Mouse (Mus musculus) frontal cortex, postnatal 10 days (tissue): ENCODE results near the gene Gm20388.

Experiments used
- DNase-seq, 2 experiments: peaks; one replicate each; pipeline ENCODE4 v3.0.0; 2022; ENCODE audit warnings: low spot score in 2 of 2, mixed read lengths in 1 of 2

The Gm20388 gene

DNA sequence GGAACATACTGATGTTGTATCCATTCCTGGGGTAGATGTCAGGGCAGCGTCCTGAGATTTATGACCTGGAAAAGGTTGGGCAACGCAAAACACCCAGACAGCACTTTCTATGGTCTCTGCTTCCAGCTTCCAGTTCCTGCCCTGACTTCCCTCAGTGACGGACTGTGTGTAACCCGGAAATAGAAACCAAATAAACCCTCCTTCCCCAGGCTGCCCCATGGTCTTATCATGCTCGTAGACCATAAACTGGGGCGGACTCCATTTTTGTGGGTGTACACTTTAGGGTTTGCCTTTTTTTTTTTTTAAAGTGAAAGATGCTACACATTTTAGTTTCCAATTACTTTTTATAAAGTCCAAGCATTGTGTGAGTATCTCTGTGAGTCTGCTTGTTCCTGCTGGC lies 3754.9 kb downstream of the Gm20388 start:
- no peak for DNase-seq

DNA sequence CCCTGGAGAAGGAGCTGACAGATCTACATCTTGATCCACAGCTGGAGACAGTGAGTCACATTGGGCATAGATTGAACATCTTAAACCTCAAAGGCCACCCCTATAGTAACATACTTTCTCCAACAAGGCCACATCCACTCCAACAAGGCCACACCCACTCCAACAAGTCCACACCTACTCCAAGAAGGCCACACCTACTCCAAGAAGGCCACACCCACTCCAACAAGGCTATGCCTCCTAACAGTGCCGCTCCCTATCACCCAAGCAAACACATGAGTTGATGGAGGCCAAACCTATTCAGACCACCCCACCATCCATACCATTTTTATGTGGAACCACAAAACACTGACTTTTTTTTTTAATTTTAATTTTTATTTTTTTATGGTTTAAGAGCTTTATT lies 3756.2 kb downstream of the Gm20388 start:
- no peak for DNase-seq

DNA sequence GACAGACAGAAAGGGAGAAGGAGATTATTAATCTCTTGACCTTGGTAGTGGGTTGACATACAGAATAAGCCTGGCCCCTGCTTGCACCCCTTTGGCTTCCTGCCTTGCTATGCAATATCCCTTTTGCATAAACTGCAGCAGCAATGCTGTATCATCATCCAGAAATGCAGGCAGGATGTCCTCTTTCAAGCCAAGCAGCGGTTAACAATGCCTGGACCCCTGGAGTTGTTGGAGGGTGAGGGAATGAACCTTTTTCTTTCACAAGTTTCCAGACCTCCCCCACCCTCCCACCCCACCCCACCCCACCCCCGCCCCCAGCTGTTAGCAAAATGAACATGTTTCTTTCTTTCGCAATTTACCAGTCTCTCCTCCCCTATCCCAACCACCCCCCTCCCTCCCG lies 3758.0 kb downstream of the Gm20388 start:
- DNase-seq, result no peak

DNA sequence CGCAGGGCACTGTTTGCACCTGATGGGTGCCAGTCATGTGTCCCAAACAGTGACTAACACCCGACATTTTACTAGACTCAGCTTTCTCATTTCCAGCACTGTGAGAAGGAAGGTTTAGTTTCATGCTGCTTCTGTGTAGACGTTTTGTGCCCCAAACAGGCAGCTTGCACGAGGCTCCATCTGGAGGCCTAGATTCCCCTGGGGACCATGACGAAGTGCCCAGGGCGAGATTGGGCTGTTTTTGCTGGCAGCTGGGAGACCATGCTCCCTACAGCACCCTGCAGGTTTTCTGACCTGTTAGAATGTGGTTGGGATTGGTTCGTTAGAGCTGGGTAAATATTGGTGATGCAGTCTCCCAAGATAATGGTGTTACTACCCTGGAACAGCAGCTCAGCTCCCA lies 3760.1 kb downstream of the Gm20388 start:
- no peak for DNase-seq

DNA sequence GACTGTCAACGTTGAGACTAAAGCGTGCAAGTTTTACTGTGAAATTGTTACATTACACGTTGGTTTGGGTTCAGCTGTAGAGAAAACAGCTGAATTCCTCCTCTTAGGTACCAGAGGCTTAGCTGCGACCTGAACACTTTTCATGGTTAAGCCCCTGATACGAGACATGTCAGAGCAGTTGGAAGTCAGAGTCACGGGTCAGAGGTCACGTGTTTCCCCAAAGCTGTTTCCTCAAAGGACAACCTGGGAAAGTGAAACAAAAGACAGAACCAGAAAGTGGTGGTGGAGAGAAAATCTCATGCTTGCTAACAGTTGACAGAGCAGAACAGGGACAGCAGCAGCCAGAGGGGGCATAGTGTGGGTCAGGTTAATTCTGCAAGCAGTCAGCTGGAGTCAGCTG lies 3760.8 kb downstream of the Gm20388 start:
- DNase-seq, result no peak

DNA sequence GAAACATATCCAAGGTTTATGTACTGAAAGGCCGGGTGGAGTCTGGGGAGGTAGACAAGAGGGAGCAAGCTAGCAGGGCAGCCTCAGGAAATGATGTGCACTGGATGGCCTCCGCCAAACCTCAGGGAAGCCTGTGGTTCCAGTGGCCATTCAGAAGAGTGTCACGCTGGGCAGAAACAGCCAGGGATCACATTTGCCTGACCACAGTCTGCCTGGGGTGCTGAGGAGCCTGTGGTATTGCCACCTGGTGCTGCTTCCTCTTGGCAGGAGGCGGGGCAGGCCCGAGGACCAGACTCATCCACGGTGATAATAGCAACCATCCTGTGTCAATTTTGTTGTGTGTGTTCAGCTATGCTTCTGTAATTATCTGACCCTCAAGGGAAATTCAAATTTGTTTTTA lies 3762.0 kb downstream of the Gm20388 start:
- DNase-seq, result no peak

DNA sequence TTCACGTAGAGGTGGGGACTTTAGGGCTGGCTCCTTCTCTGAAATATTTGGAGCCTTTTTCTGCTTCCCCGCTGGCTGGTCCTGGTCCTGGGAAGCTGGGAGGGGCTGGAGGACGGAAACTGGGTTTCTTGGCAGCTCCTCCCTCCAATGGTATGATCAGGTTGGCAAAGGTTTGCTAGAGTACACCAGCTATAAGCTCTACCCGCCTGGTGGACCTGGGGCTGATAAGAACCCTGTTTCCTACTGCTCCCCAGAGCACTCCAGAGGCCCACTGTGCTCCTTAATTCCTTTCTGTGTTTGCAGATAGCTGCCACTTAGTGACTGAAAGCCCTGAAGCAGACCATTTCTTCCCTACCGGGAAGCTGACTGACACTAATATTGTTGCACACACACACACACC lies 3765.0 kb downstream of the Gm20388 start:
- no peak for DNase-seq

DNA sequence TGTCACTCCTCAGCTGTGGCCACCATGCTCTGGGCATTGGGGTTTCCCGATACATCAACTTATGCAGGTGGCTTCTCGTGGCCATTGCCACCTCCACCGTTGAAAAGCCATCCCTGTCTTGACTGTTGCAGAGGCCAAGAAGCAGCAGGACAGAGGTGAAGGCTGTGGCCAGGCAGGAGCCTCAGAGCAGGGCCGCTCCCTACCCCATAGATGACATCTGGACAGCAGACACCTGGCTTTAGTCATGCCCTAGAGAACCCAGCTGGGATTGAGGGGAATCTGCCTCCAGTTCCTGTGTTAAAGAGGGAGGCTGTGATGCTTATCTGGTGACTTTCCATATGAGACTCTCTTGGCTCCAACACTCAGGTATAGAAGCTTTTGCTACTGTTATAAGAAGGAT lies 3767.7 kb downstream of the Gm20388 start:
- no peak for DNase-seq

DNA sequence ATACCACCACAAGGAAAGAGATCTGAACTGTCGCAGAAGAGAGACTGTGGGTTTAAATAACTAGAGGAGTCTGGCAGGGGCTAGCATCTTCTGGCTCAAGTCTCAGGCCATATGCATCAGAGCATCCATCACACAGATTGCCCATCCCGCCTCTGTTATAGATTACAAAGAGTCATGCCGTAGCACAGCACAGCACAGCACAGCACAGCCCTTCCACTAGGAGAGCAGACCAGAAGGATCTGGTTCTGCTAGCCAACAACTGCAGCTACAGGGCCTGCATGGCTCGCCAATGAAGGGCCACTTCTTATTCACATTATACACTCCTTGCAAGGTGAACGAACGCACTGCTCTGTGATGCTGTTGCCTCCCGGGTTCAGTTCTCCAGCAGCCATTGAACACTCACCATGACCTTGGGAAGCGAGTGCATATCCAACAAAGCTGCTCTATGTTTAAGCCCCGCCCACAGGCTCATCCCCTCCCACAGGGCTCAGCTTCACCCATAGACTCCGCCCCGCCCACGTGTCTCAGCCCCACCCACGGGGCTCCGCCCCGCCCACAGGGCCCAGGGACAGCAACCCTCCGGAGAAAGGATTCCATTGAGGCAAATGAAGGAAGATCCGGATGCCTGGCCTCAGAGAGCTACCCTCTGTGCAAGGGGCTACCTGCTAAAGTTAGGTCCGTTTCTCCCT lies 3771.6 kb downstream of the Gm20388 start:
- DNase-seq, result no peak

DNA sequence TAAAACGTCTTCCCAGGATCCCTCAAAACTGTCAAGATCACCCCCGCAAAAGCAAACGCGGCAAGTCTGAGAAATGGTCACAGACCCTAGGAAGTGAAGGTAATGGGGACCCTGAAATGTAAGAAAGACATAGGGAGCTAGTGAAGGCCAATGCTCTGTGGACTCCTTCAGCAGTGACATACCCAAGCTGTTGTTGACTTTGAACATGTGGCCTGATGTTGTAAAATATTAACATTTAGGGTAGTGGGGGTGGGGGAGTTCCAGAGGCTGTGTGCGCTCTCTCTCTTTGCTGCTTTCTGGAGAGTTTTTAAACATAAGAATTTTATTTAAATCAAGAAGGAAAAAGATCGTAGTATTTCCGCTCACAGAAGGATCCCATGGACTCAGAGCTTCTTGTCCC lies 3772.7 kb downstream of the Gm20388 start:
- DNase-seq, result no peak

DNA sequence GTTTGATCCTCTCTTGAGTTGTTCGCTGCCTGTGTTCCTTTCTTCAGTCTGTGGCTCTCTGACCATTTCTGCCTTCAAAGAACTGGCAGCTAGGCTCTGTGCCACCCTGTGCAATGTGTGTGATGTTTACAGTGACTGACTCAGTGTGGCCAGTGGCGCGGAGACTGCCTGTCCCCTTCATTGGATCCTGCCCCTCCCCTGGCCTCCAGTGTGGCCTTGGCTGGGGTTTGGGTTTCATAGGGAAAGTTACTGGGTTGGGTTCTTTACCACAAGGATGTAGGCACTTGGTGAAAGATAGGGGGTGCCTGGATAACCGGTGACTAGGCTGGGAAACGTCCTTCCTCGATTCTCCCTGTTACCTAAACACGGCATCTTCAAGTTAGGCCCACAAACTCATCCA lies 3774.2 kb downstream of the Gm20388 start:
- DNase-seq, result no peak

DNA sequence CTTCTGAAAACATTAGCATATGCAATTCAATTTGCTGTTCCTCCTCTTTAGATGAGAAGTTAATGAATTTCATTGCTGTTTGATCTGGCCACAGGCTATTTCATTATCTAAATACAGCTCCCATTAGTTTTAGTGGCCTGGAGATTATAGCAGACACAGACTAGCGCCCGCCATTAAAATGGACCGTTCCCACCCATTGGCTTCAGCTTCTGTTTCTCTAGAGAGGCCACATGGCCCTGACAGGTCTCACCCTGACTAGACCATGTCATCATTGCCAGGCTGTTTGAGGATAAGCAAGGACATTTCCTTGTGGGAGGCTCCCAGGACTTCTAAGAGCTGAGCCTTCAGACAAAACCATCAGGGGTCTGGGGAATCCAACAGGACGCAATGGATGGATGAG lies 3774.8 kb downstream of the Gm20388 start:
- no peak for DNase-seq

DNA sequence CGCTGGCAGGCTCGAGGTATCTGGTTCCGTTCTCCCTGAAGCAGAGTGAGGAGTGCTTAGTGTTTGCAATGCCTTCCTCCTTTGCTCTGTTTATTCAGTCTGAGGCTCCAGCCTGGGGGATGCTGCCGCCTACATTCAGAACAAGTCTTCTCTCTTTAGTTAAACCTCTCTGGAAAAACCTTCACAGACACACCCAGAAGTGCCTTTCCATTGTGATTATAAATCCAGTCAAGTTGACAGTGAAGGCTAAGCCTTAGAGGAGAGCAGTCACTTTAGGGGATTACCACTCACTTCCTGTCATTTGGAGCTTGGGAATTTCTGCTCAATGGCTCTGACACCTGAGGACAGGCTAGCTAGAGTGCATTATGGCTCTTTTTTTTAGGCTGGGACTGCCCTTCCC lies 3777.2 kb downstream of the Gm20388 start:
- no peak for DNase-seq

DNA sequence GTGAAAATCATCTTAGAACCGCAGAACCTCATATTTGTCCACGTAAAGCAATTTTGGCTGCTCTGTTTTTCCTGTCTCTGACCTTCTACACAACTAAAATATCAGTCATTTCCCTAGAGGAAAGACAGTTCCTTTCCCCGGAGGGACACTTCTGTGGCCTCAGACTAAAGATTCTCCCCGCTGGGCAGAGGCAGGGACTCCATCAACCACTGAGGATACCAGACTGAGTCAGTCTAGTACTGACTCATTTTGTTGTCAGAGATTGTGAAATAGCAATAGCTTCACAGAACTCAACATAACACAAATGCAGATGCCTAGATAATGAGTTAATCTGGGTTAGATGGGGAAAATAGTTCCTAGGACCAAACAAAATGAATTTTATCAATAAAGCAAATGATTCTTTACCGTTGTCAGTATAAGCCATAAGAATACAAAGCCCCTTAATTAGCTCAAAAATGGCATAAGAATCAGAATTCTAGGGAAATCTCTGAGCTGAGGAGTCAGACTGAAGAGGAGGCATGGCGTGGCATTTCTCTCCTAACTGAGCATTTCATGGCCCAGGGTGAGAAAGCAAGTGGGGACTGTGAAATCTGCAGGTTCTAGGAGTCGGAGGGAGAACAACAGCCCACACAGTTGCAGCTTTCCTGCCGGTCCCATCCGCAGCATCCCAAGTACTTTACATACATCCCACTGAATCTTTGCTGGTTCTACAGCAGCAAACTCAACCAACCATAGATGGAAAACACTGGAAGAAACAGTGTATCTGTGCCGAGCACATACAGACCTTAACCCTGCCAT lies 3781.7 kb downstream of the Gm20388 start:
- no peak for DNase-seq

DNA sequence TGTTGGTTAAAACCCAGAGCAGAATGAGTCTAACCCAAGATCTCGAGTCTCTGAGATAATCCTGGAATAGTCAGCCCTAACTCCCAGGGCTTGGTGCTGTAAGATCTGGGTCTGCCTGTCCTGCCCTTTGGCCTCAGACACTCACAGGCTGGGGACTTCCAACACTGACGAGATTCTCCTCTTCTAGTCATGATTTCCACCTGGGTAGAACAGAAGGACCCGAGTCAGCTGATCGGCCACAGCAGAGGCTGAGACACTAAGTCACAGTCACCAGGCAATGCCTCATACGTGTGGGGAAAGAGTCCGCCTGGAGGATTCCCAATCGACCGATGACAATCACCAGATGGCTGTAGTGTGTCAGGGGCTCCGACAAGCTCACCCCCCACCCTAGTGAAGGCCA lies 3785.5 kb downstream of the Gm20388 start:
- no peak for DNase-seq

DNA sequence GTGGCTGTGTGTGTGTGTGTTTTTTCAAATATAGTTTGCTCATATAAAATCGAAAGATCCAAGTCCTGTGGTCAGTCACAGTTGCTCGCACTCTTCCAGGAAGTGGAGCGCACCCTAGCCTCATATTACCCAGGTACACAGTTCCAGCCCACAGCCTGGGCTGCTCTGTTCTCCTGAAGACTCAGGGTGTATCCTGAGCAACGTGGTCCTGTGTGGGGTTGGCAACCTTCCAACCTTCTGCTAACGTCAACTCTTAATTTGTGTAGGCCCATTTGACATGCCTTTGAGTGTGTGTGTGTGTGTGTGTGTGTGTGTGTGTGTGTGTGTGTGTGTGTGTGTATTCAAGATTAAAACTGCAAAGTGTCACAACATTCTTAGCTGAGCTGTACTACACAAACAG lies 3786.7 kb downstream of the Gm20388 start:
- no peak for DNase-seq

DNA sequence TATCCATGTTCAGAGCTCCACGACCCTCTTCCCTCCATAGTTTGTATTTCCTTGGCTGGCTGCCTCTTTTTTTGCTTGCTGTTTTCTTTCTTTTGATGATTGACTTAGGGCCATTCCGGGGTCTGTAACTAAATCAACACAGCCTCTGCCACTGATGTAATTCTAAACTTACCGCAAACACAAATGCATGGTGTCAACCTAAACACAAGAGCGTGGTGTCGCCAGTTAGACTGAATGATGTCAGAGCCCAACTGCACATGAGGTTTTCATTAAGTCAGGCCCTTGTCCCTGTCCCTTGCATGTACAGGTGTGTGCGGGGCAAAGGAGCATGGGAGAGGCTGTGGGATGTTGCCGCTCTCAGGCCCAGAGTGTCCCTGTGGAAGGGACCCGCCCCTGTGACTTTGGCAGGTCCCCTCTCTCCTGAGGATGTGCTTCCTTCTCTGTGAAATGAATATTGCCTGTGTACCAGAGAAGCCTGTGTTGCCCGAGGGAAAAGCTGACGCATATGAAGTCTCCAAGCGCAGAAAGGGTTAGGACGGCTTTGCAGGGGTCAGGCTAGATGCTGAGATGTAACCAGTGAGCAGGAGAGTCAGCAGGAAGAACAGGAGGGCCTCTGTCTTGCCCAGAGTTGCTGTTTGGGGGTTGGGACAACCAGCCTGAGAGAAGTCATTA lies 3789.9 kb downstream of the Gm20388 start:
- no peak for DNase-seq

DNA sequence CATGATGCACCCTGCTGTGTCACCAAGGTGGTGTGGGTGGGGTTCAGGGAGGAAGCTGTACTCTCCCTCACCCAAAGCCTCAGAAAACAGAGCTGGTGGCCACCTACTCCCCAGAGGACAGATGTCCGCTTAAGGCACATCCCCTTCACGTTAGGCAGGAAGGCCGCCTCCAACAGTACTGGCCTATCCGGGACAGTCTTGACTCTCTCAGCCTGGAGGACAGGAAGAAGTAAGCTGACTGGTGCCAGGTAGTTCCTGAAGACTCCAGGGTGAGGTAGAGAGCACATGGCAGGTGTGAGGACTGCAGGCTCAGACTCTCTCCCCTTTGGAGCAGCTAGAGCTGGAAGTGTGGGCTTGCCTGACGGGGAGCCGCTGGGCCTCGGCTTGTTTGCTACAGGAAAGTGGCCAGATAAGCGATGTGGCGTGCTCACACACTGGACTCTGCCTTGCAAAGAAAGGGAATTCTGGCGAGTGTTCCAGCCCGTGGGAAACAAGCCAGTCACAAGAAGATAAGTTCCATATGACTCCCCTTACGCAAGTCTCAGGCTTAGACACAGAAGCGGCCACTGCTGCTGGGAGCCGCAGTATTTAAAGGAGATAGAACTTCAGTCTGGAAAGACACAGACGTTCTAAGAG lies 3791.4 kb downstream of the Gm20388 start:
- no peak for DNase-seq

DNA sequence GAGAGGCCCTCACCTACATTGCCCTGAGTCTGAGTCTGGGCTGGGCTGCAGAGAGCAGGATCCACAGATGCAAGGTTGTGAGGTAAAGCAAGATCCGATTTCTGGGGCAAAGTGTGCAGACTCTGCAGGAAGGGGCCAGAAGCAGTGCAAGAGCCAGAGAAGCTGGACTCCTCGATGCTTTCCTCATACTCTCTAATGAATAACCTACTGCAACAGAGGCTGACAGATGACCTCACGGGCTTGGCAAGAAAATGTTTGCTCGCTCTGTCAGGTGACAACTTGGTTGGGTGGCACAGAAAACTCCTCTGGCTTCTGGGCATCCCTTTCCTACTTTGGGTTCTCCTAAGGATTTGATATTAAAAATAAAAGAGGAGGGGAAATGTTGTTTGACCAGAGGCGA lies 3794.7 kb downstream of the Gm20388 start:
- DNase-seq, result no peak

DNA sequence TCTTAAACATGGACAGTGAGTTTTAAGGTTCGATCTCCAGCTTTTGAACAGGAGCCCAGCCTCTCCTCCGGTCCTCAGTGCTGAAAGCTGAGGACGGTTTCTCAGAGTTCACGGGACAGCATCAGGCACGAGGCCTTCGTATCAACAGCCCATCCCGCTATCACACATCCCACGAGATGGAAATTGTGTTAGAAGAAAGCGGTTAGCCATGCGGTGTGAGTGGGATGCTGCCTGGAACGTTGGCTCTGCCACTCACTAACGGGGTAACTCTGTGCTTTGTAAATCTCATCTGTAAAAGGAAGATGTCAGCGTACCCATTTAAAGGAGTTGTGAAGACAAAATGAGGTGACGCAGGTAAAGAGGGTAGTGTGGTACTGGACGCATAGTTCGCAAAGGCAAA lies 3796.5 kb downstream of the Gm20388 start:
- DNase-seq, result no peak

DNA sequence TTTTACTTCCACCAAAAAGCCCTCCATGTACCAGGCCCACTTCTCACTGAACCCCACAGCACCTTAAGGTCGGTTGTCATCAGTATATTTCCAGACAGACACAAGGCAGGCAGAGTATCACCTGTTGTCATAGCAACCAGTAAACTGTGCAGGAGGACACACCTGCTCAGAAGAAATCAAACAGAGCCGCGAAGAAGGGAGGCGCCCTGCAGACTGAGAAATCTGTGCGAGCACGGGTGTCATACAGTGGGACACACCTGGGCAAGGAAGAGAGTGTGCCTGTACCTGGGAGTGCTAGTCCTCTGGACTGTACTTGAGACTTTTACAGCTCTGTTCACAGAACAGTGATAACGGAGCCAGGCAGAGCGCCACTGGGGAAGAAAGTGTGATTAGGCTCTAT lies 3798.1 kb downstream of the Gm20388 start:
- no peak for DNase-seq

DNA sequence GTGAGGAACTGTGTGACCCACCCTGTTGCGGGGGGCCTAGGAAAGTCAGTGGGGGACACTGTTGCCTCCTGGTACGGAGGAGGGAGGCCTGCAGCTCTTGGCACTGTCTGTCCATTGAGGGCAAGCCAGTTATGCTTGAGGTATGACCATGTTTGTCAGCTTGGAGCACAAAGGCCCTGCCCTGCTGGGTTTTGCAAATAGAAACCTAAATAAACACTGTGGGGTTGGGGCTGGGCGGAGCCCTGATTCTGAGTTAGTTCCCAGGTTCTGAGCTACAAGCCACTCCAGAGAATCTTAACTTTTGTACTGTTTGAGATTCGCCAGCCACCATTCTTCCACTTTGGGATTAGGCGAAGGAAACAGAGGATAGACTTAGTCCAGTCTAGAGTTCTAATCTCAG lies 3799.7 kb downstream of the Gm20388 start:
- no peak for DNase-seq

DNA sequence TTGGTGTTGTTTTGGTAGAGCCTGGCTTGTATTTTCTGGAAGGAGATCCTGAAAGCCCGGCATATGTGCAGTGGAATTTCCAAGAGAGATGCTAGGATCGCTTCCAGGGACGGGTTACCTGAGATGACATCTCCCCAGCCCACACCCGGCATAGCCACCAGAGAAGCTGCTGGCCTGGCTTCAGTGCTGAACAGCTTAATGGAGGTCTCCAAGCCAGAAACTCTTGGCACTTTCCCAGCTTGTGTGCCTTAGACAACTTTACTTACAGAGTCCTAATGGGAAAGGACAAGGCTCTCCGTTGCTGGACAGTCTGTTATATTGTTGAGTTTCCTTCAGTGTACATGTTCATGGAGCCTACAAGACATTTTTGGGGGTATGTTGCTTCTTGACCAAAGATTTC lies 3803.8 kb downstream of the Gm20388 start:
- no peak for DNase-seq
